Mouse (Mus musculus) urinary bladder, postnatal 36 days (tissue): ENCODE results near the gene Gm853.
A peak's percentile ranks its signal among the peaks of the same experiment; 100 is the strongest.

Source experiments
- DNase-seq, 2 experiments: peaks; one replicate each; pipeline ENCODE4 v3.0.0; 2022; ENCODE audit warnings: low spot score in 2 of 2, mixed read lengths in 1 of 2

Gm853 gene

GRCm38 (mm10) chr4:130174335-130175031 is 47.7 kb downstream of the Gm853 start:
- DNase-seq, result peak; percentile 70 to 85

GRCm38 (mm10) chr4:130173911-130174311 is 48.3 kb downstream of the Gm853 start:
- DNase-seq, result peak in 1 of 2 experiments; percentile 19

DNA sequence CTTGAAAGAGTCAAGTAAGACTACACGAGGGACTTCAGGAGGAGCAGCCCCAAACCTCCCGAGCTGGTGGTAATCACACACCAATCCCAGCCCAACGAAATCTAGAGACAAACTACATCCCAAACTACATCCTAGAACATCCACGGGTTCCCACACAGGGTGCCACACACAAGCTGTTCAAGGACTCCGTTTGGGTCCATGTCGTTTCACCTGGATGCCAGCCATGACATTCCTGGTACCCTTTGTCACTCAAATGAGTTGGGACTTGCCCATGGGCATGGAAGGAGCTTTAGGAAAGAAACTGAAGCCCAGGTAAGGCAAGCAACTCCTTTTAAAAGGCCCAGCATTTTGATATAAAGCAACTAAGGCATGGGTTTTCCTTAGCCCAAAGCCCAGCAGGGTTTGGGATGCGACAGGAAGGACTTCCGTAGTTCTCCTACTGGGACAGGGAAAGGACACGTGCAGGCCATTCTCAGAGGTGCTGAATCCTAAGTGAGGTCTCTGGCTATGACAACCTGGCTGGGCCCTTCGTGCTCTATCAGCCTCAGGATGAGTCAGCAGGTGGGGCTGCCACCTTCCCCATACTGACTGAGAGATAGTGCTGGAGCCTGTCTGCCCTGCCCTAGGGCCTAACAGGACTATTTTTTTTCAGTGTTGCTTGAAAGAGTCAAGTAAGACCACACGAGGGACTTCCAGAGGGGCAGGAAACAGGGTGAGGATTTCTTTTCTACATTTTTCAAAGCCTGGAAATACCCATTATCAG is 49.0 kb downstream of the Gm853 start:
- peak in 1 of 2 experiments; percentile 18 for DNase-seq

DNA sequence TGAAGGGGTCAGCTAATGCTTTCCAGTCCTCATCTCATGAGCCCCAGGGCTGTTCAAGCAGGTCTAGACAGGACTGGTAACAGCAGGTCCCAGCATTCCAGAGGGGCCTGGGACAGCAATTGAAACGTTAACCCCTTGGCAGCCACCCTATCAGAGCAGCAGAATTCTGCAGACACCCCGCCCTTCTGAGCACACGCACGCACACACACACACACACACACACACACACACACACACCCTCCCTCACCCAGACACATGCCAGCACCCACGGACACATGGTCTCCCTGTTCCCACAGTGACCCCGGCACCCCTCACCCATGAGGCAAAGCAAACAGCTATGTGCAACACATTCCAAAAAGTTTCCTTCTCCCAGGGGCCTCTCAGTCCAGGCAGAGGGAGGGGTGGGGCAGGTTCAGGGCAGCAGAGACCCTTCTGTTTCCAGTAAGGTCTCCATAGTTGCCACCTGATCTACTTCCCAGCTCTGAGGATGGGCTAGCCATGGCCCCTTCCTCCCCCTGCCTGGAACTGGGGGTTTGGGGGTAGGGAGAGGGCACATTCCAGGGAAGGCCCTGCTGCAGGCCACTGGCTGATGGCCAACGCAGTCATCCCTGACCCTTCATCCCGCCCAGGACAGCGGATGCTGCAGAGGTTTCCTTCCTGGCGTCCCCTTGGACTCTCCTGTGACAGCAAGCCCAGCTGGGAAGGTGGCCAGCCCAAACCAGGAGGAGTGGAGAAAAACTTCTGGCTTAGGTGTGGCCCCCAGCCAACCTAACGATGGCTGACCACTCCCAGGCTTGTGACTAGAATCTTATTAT is 50.0 kb downstream of the Gm853 start:
- peak in 1 of 2 experiments; percentile 26 for DNase-seq

- DNase-seq, result no peak
These were observed 51.8 kb downstream of the Gm853 start for GRCm38 (mm10) chr4:130170362-130170761.

GRCm38 (mm10) chr4:130169411-130169971 is 52.7 kb downstream of the Gm853 start:
- no peak for DNase-seq

DNA sequence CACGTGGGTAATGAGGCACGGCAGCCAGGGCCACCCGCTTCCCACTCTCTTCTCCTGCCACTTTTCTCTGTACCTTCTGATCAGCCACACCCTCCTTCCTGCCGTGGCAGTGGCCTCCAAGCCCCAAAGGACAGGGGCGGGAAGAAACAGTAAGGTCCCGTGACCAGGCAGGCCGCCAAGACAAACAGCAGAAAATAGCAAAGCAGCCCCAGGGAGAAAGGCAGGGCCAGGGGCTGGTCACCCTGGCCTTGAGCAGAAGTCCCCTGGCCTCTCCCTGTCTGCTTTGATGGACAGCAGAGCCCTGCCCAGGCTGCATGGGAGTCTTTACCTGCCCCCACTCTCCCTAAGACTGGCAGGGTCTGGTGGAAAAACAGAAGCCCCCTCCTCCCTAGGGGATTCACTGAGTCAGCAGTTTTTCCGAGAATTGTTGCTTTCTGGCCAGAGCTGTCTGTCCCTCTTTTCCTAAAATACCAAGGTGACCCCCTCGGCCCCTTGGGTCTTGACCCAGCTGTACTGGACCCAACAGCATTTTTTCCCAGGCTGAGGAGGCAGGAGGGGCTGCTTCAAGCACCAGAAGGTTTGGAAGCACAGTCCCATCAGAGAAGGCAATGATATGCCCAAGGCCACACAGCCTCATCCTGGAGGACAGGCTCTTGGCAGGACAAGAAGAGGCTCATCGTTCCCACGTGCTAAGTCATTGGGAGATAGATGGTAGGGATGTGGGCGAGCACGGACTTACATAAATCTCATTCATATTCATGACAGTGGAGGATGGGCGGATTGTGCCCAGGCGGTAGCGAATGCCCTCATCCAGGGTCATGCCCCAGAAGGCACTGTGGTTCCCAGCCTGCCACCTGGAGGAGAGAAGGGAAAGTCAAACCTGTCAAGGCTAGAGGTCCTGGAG is 53.7 kb downstream of the Gm853 start:
- DNase-seq, result peak; percentile 79 to 92

DNA sequence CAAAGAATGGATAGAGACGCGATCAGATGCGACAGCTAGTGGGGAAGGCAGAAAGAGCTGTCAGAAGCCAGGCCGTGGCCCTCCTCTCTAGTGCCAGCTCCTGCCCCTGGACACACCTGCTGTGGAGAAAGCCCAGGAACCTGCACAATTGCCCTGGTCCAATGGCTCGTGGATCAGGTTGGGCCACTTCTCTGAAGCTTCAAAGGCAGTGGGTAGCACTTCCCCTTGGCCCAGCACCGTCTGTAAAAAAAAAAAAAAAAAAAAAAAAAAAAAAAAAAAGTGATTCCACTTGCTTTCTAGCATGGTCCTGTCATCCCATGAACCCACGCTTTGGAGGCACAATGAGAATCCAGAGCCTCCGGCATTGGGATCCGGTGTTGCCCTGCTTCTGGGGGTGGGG is 54.4 kb downstream of the Gm853 start:
- DNase-seq, result no peak

DNA sequence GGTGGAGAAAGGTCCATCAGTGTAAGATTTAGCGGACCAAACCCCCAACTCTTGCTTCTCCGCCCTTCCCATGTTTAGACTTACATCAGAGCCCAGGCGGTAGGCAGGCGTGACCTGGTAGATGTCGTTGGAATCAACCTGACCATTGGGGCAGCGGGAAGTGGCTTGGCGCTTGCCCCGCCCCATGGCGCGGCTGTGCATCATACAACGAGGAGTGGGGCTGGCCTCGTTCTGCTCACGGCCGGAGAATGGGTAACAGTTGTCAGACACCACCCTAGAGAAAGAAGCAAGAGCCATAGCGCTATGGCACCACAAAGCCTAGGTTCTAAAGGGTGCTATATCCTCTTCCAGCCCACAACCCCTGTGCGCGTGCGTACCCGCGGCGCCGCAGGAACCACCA is 54.9 kb downstream of the Gm853 start:
- no peak for DNase-seq

GRCm38 (mm10) chr4:130166592-130166991 is 55.6 kb downstream of the Gm853 start:
- no peak for DNase-seq

DNA sequence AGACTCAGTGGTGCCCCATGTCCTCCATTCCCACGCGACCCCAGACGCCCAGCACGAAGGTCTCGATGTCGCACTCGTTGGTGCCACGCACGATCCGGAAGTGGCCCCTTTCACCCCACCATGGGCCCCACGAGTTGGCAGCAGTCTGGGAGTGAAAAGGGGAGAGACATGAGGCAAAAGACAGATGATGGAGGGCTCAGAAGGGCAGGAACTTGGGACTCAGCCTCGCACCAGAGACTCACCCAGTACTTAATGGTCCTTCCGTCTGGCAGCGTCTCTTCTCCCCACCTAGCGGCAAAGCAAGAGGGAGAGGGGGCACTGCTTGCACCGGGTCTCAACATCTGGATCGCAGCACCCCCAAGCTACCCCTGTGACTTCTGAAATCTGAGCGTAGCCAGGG is 56.1 kb downstream of the Gm853 start:
- no peak for DNase-seq

GRCm38 (mm10) chr4:130164121-130164520 is 58.1 kb downstream of the Gm853 start:
- DNase-seq, result no peak

DNA sequence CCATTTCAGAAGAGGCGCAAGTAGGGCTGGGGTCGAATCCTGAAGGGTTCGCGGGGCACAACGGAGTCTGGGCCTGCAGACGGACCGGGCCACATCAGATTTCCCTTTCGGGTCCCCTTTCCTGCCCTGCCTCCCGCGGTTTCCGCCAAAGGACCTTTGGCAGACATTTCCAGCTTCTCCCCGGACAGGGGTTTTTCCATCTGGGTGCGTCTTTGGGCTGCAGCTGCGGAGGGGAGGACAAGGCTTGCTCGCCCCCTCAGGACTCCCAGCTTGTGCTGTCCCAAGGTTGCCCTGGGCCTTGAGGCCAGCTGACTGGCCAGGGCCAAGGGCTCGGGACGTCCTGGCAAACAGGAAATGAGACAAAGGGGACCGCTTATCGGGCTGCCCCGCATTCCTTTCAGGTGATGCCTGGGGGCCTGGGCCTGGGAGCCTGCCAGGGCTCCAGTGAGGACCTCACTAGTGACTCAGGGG is 58.8 kb downstream of the Gm853 start:
- DNase-seq, result peak in 1 of 2 experiments; percentile 45

- DNase-seq, result no peak
These were observed 60.9 kb downstream of the Gm853 start for GRCm38 (mm10) chr4:130161349-130161748.
